Mouse (Mus musculus) stomach, embryonic 15.5 days (tissue): ENCODE measurements at regions not wholly inside any gene's neighbourhood (a gene's known extent, or its start where the extent isn't known, plus 50 kb on each side); places are given as distances from the start of the nearest gene placed in this dataset.

Experiments used
- ATAC-seq: fragments of 200-750 bp; cut with Nextera tagmentation; 2 replicates; pipeline ENCODE4 v1.8.0; 2017; ENCODE audit warnings: low read depth, moderate number of reproducible peaks, moderate TSS enrichment; ENCODE audit not compliant: insufficient read depth, low FRiP score
- H3K27ac ChIP-seq: fragments of 300-500 bp; sonication (generic); 2 replicates; pipeline ENCODE4 v1.5.1; 2015; ENCODE audit warnings: mild to moderate bottlenecking, inconsistent platforms
- H3K27me3 ChIP-seq: fragments of 300-500 bp; sonication (generic); replicated peaks from 2 replicates; pipeline ENCODE4 v1.6.1; 2015; ENCODE audit warnings: inconsistent platforms
- H3K36me3 ChIP-seq: fragments of 300-500 bp; sonication (generic); 2 replicates; pipeline ENCODE4 v1.6.1; 2015; ENCODE audit warnings: inconsistent platforms
- H3K4me1 ChIP-seq: fragments of 300-500 bp; sonication (generic); 2 replicates; pipeline ENCODE4 v1.6.1; 2015; ENCODE audit warnings: inconsistent platforms
- H3K4me2 ChIP-seq: fragments of 300-500 bp; sonication (generic); 2 replicates; pipeline ENCODE4 v1.6.1; 2015; ENCODE audit warnings: mild to moderate bottlenecking, inconsistent platforms
- H3K4me3 ChIP-seq: fragments of 300-500 bp; sonication (generic); replicated peaks from 2 replicates; pipeline ENCODE4 v1.5.1; 2015; ENCODE audit warnings: inconsistent platforms
- H3K9ac ChIP-seq: fragments of 300-500 bp; sonication (generic); 2 replicates; pipeline ENCODE4 v1.6.1; 2015; ENCODE audit warnings: inconsistent platforms
- H3K9me3 ChIP-seq: fragments of 300-500 bp; sonication (generic); 2 replicates; pipeline ENCODE4 v1.6.1; 2016; ENCODE audit warnings: inconsistent platforms
- WGBS: fragments of 180-500 bp; shearing (Covaris S2); methylation state at CpG from one replicate; pipeline ENCODE4 v1.1.7; 2015; 5-methylcytosine and 5-hydroxymethylcytosine counted together

GRCm38 (mm10) chr14:54055390-54055789, 198.5 kb downstream of the Dad1 start:
- no peak overlapping the region for H3K9ac ChIP-seq
- 67% methylated on average over 6 of the region's 6 CpGs for WGBS
- no peaks in the 10 kb centered on the region for H3K4me1 ChIP-seq
- no peaks in the 10 kb centered on the region for H3K27me3 ChIP-seq
- no peak overlapping the region for H3K4me2 ChIP-seq
- H3K27ac ChIP-seq = no peak overlapping the region
- no peak overlapping the region for H3K4me3 ChIP-seq
- H3K9me3 ChIP-seq = no peaks in the 10 kb centered on the region
- no peak for ATAC-seq
- no peaks in the 10 kb centered on the region for H3K36me3 ChIP-seq

- H3K4me1 ChIP-seq = no peaks in the 10 kb centered on the region
- H3K27me3 ChIP-seq = no peaks in the 10 kb centered on the region
- no peaks in the 10 kb centered on the region for H3K36me3 ChIP-seq
- H3K27ac ChIP-seq = no peak overlapping the region
- no peak for ATAC-seq
- H3K4me2 ChIP-seq = no peak overlapping the region
- 88% methylated on average over 2 of the region's 2 CpGs for WGBS
- H3K9ac ChIP-seq = no peak overlapping the region
- H3K9me3 ChIP-seq = no peaks in the 10 kb centered on the region
- H3K4me3 ChIP-seq = no peak overlapping the region
These were observed 211.6 kb downstream of the Dad1 start for GRCm38 (mm10) chr14:54042286-54042685.

- Histone ChIP-seq H3K4me1 (no peaks in the 10 kb centered on the region), H3K36me3 (no peaks in the 10 kb centered on the region), H3K4me3 (no peak overlapping the region), H3K9ac (no peak overlapping the region), H3K4me2 (no peak overlapping the region), H3K27me3 (no peaks in the 10 kb centered on the region), H3K27ac (no peak overlapping the region), H3K9me3 (no peaks in the 10 kb centered on the region)
- 70% methylated on average over 2 of the region's 2 CpGs for WGBS
- no peak for ATAC-seq
These were observed 213.3 kb downstream of the Dad1 start for GRCm38 (mm10) chr14:54040644-54041043.

DNA sequence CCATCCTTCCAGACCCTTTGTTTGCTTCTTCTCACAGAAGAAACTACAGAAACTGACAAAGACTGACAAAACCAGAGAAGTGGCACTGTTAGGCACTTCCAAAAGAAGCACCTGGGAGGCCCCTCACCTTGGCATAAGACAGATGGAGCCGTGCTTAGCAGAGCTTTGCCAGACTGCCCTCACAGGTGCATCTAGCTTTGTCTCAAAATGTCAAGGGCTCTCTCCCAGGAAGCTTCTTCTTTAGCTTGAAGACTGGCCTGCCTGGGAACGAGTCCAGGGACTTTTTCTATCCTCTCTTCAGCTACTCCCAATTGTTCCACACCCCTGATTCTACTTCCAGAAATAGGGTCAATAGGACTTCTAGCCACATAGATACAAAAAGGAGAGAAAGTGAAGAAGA, 219.4 kb downstream of the Dad1 start:
- H3K36me3 ChIP-seq = no peaks in the 10 kb centered on the region
- no peaks in the 10 kb centered on the region for H3K4me1 ChIP-seq
- no peak overlapping the region for H3K4me2 ChIP-seq
- no peak overlapping the region for H3K27ac ChIP-seq
- ATAC-seq = no peak
- H3K27me3 ChIP-seq = no peaks in the 10 kb centered on the region
- no peak overlapping the region for H3K9ac ChIP-seq
- WGBS = 71% methylated on average over 2 of the region's 2 CpGs
- no peaks in the 10 kb centered on the region for H3K9me3 ChIP-seq
- no peak overlapping the region for H3K4me3 ChIP-seq

DNA sequence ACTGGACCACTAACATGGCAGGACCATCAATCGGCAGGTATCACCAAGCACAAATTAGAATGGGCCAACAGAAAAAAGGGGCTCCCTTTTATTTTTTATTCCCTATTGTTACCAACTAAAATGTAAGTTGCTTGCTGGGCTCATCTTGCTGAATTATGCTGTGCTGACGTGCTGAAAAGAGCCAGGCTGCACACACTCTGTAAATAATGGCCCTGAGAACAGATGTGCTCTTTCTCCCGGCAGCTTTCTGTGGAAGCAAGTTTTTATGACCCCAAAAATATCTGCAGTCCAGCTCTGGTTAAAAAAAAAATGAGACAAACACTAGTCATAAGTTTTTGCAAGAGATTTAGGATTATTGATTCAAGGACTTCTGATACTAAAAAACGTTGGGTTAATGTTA, 230.4 kb downstream of the Dad1 start:
- Histone ChIP-seq H3K27ac (no peak overlapping the region), H3K36me3 (no peaks in the 10 kb centered on the region), H3K9ac (no peak overlapping the region), H3K4me3 (no peak overlapping the region), H3K9me3 (no peaks in the 10 kb centered on the region), H3K27me3 (no peaks in the 10 kb centered on the region), H3K4me2 (no peak overlapping the region), H3K4me1 (no peaks in the 10 kb centered on the region)
- ATAC-seq = no peak
- WGBS = 37% methylated on average over 4 of the region's 4 CpGs

- Histone ChIP-seq H3K4me2 (no peak overlapping the region), H3K4me3 (no peak overlapping the region), H3K36me3 (no peaks in the 10 kb centered on the region), H3K9ac (no peak overlapping the region), H3K9me3 (no peaks in the 10 kb centered on the region), H3K4me1 (no peaks in the 10 kb centered on the region), H3K27ac (no peak overlapping the region), H3K27me3 (no peaks in the 10 kb centered on the region)
- ATAC-seq = no peak
- WGBS = 85% methylated on average over 6 of the region's 6 CpGs
These were observed 232.5 kb downstream of the Dad1 start for GRCm38 (mm10) chr14:54021443-54021842.

- ATAC-seq = no peak
- Histone ChIP-seq H3K9me3 (no peaks in the 10 kb centered on the region), H3K9ac (no peak overlapping the region), H3K36me3 (no peaks in the 10 kb centered on the region), H3K27ac (no peak overlapping the region), H3K4me3 (no peak overlapping the region), H3K4me1 (no peaks in the 10 kb centered on the region), H3K27me3 (no peaks in the 10 kb centered on the region), H3K4me2 (no peak overlapping the region)
- 84% methylated on average over 10 of the region's 10 CpGs for WGBS
These were observed 239.3 kb downstream of the Dad1 start for GRCm38 (mm10) chr14:54014628-54015027.

DNA sequence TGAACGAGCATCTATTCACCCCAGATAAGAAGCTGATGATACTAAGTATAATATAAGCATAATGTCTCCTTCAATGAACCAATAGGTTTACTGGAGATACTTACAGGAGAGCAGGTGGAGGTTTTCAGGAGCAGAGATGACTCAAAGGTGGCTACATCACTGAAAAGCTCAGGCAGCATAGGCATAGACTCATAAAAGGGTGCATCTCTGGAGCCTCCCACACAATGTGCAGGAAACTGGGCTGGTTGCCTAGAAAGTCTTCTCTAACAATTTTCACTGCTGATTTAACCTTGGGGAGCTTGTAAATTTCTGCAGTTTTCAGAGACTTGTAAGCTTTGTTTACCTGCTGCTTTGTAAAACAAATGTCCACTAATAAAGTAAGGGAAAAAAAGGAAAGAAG, 251.8 kb downstream of the Dad1 start:
- ATAC-seq = no peak
- WGBS = 74% methylated on average over 1 of the region's 1 CpGs

GRCm38 (mm10) chr14:54000527-54000926, 253.4 kb downstream of the Dad1 start:
- WGBS = 79% methylated on average over 5 of the region's 5 CpGs
- Histone ChIP-seq H3K4me2 (no peak overlapping the region), H3K4me1 (no peaks in the 10 kb centered on the region), H3K9me3 (no peaks in the 10 kb centered on the region), H3K9ac (no peak overlapping the region), H3K27me3 (no peaks in the 10 kb centered on the region), H3K4me3 (no peak overlapping the region), H3K27ac (no peak overlapping the region), H3K36me3 (no peaks in the 10 kb centered on the region)
- no peak for ATAC-seq

More for the DNA sequence above, 251.8 kb downstream of the Dad1 start:
- Histone ChIP-seq H3K27ac (no peak overlapping the region), H3K27me3 (no peaks in the 10 kb centered on the region), H3K4me2 (no peak overlapping the region), H3K4me3 (no peak overlapping the region), H3K36me3 (no peaks in the 10 kb centered on the region), H3K4me1 (no peaks in the 10 kb centered on the region), H3K9me3 (no peaks in the 10 kb centered on the region), H3K9ac (no peak overlapping the region)

DNA sequence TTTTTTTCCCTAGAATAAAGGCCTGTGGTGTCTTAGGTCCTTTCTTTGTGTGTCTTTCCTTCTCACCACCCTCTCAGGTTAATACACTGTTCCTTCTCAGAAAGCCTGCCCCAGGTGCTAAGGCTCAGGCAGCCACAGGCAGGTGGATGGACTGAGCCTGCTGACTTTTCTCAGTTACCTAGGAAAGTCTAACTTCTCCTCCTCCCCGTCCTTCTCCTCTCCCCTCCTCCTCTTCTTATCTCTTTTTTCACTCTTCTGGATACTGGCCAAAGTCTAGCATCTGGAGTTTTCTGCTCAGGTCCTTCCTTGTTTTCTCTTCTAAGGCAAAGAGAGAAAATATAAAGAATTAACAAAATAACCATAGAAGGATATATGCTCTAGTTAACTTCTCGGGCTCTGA, 260.5 kb downstream of the Dad1 start:
- no peak overlapping the region for H3K27ac ChIP-seq
- H3K9ac ChIP-seq = no peak overlapping the region
- H3K4me3 ChIP-seq = no peak overlapping the region
- H3K4me1 ChIP-seq = no peaks in the 10 kb centered on the region
- 52% methylated on average over 2 of the region's 2 CpGs for WGBS
- H3K4me2 ChIP-seq = no peak overlapping the region
- no peaks in the 10 kb centered on the region for H3K36me3 ChIP-seq
- no peaks in the 10 kb centered on the region for H3K9me3 ChIP-seq
- H3K27me3 ChIP-seq = no peaks in the 10 kb centered on the region
- no peak for ATAC-seq

GRCm38 (mm10) chr14:53992712-53993286, 261.1 kb downstream of the Dad1 start:
- Histone ChIP-seq H3K27me3 (no peaks in the 10 kb centered on the region), H3K27ac (no peak overlapping the region), H3K4me1 (no peaks in the 10 kb centered on the region), H3K36me3 (no peaks in the 10 kb centered on the region), H3K4me3 (no peak overlapping the region), H3K9ac (no peak overlapping the region), H3K4me2 (no peak overlapping the region), H3K9me3 (no peaks in the 10 kb centered on the region)
- no peak for ATAC-seq
- 65% methylated on average over 11 of the region's 11 CpGs for WGBS

DNA sequence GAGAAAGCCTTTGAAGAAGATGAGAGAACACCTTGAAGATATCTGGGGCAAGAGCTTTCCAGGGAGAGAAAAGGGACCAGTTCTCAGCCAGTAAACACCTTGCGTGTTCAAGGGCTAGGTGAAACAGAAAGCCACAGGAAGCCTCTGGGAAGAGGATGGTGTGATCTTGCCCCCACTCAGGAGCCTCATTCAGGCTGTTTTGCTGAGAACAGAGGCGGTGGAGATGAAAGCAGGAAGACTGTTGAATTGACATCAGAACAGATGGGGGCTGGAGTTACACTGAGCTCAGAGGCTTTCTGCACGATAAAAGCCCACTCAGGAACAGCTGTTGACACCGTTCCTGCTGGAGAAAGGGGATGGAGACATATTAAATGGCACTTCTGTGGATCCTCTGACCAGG, 262.5 kb downstream of the Dad1 start:
- no peaks in the 10 kb centered on the region for H3K9me3 ChIP-seq
- no peak for ATAC-seq
- no peak overlapping the region for H3K4me3 ChIP-seq
- no peak overlapping the region for H3K4me2 ChIP-seq
- no peaks in the 10 kb centered on the region for H3K4me1 ChIP-seq
- H3K36me3 ChIP-seq = no peaks in the 10 kb centered on the region
- no peak overlapping the region for H3K9ac ChIP-seq
- H3K27me3 ChIP-seq = no peaks in the 10 kb centered on the region
- 26% methylated on average over 4 of the region's 4 CpGs for WGBS
- no peak overlapping the region for H3K27ac ChIP-seq

GRCm38 (mm10) chr14:53980771-53981170, 273.1 kb downstream of the Dad1 start:
- Histone ChIP-seq H3K9me3 (no peaks in the 10 kb centered on the region), H3K4me1 (no peaks in the 10 kb centered on the region), H3K4me3 (no peak overlapping the region), H3K4me2 (no peak overlapping the region), H3K36me3 (no peaks in the 10 kb centered on the region), H3K27me3 (no peaks in the 10 kb centered on the region), H3K9ac (no peak overlapping the region), H3K27ac (no peak overlapping the region)
- no peak for ATAC-seq
- 60% methylated on average over 5 of the region's 5 CpGs for WGBS
